Mouse (Mus musculus): ENCODE data around the gene U2af2.

U2af2 gene

GRCm38 (mm10) chr7:5061774-5062359, at the start of gene U2af2:
U2af2 (plus strand) TSS chr7:5062143.
- peak; percentile 93 for DNase-seq

GRCm38 (mm10) chr7:5012681-5013513, 49.0 kb upstream of the U2af2 start:
- DNase-seq = no peak

GRCm38 (mm10) chr7:5014251-5015117, 47.5 kb upstream of the U2af2 start, which contains the start of the genes Zfp524 and Fiz1:
Zfp524 (plus strand) TSS chr7:5014415.
Fiz1 (minus strand) TSS chr7:5014697.
- peak; percentile 98 for DNase-seq

- peak; percentile 96 for DNase-seq
Observed at GRCm38 (mm10) chr7:5015118-5016001, 46.6 kb upstream of the U2af2 start, which contains the start of gene Gm44973. Gm44973 (plus strand) TSS chr7:5015496.

GRCm38 (mm10) chr7:5016057-5016456, 45.9 kb upstream of the U2af2 start:
- peak; percentile 77 for DNase-seq

- peak; percentile 59 for DNase-seq
Observed at GRCm38 (mm10) chr7:5016920-5017319, 45.0 kb upstream of the U2af2 start.

- peak; percentile 71 for DNase-seq
Observed at GRCm38 (mm10) chr7:5017352-5017751, 44.6 kb upstream of the U2af2 start.

- DNase-seq = no peak
Observed at GRCm38 (mm10) chr7:5017931-5018330, 44.0 kb upstream of the U2af2 start.

- peak; percentile 61 for DNase-seq
Observed at GRCm38 (mm10) chr7:5019576-5019975, 42.4 kb upstream of the U2af2 start.

GRCm38 (mm10) chr7:5020000-5020681, 41.8 kb upstream of the U2af2 start, which contains the start of the genes Zfp865 and Ccdc106:
Zfp865 (plus strand) TSS chr7:5020376.
Ccdc106 (plus strand) TSS chr7:5020553.
- DNase-seq = peak; percentile 98

GRCm38 (mm10) chr7:5020685-5021084, 41.3 kb upstream of the U2af2 start:
- peak; percentile 74 for DNase-seq

- no peak for DNase-seq
Observed at GRCm38 (mm10) chr7:5021197-5021596, 40.7 kb upstream of the U2af2 start.

- DNase-seq = no peak
Observed at GRCm38 (mm10) chr7:5029543-5029942, 32.4 kb upstream of the U2af2 start.

GRCm38 (mm10) chr7:5029946-5030345, 32.0 kb upstream of the U2af2 start:
- no peak for DNase-seq

- no peak for DNase-seq
Observed at GRCm38 (mm10) chr7:5030554-5031275, 31.2 kb upstream of the U2af2 start.

GRCm38 (mm10) chr7:5031496-5031895, 30.4 kb upstream of the U2af2 start:
- no peak for DNase-seq

GRCm38 (mm10) chr7:5033818-5034217, 28.1 kb upstream of the U2af2 start, which contains the start of gene 4632433K11Rik:
4632433K11Rik (plus strand) TSS chr7:5034118.
- DNase-seq = no peak

- DNase-seq = no peak
Observed at GRCm38 (mm10) chr7:5035628-5036027, 26.3 kb upstream of the U2af2 start.

- no peak for DNase-seq
Observed at GRCm38 (mm10) chr7:5036136-5036535, 25.8 kb upstream of the U2af2 start.

- peak; percentile 51 for DNase-seq
Observed at GRCm38 (mm10) chr7:5037026-5037425, 24.9 kb upstream of the U2af2 start.

All from cerebellum, adult 9-10 months (tissue).